Mouse (Mus musculus): Measurements from ENCODE around the gene 6030452D12Rik.

- TF ChIP-seq MAFK (IDR thresholded peaks at IDR 0.05; ENCODE audit: insufficient read depth, low read depth, low read length) (no peak), ZC3H11A (IDR thresholded peaks at IDR 0.05; ENCODE audit: borderline replicate concordance, low read depth, low read length) (no peak), ZNF384 (IDR thresholded peaks at IDR 0.05; ENCODE audit: low read depth, low read length) (no peak)
Measured at GRCm38 (mm10) chr8:106508456-106508855, 8.1 kb downstream of the 6030452D12Rik start.

Measured in ES-E14 (cell line).